Mouse (Mus musculus): ENCODE measurements around the gene Bmf. TPM values are rescaled to one million over a fixed set of nuclear protein-coding genes. Genes with fewer than 3 reads are reported as not detected.

Gene Bmf
- total RNA-seq, 2 experiments from 2014 or later: 12.8 to 16.4 TPM

DNA sequence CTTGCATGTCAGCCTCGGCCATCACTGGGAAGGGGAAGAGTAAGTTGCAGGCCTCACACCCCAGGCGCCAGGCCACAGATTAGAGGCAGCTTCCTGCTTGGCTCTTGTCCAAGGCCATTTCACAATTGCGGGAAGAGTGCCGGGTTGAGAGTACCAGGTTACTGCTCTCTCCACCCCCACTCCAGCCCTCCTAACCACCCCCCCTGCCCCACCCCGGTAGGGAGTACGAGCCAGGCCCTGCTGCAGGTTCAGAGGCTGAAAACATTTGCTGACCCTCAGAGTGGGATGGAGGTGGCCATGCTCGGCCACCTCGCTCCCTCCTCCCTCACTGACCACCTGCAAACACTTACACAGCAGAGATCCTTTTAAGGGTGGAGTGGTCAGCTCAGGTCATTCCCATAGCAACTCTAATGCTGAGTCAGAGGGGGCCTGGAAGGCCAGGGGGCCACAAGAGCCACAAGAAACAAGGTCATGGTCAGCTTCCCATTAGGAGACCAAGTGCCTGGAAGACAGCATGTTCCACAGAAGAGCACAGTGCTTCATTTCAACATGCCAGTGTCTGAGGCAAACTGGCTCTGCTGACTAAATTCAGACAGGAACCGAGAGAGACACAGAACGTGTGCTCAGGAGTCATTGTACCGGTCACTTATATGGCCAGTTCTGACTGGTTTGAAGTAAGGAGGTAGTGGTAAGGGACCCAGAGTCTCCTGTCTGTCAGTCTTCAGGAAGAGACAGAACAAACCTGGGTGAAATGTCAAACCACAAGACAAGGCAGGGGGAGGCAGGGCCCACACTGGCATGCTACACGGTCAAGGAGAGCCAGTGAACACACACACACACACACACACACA lies 59.0 kb downstream of the Bmf start:
- peak; percentile 70 for DNase-seq
- intact Hi-C loops (cut with DNase I; ENCODE audit: low total_unique reads): no loop called here

DNA sequence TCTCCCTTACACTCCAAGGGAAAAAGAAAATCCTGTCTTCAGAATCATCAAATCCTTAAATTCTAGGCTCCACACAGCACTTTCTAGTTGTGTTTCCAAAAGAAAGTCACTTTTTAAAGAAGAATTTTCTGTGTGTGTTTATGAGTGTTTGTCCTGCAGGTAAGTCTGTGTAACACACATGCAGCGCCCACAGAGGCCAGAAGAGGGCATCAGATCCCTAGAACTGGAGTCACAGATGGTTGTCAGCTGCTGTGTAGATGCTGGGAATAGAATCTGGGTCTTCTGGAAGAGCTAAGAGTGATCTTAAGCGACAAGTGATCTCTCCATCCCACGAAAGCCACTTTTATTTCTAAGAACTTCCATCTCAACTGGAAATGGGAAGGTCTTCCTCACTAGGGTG lies 61.7 kb downstream of the Bmf start:
- DNase-seq: no peak
- intact Hi-C loops (cut with DNase I; ENCODE audit: low total_unique reads): loop anchor here (2.0 to 5.0 kb wide), 2 partner anchors 64 to 117 kb away; no protein-coding TSS in a partner anchor

DNA sequence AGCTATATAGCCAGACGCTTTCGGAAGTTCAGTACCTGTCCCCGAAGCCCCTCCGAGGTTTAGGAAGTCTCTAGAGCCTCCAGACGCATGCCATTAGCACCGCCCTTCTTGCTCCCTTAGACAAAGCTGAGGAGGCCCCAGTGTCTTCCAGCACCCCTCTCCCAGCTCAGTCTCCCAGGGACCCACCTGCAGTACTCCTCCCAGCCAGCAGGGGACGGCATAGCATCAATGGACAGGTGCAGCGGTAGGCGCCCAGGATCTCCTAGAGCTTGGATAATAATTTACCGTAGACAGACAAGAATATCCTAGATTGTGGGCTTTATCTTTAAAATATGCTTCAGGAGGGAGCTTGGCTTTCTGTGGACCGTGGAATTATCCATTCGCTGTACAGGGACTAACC lies 62.6 kb downstream of the Bmf start:
- intact Hi-C loops (cut with DNase I; ENCODE audit: low total_unique reads): loop anchor here (2.0 to 5.0 kb wide), 2 partner anchors 65 to 118 kb away; no protein-coding TSS in a partner anchor
- peak; percentile 84 for DNase-seq

DNA sequence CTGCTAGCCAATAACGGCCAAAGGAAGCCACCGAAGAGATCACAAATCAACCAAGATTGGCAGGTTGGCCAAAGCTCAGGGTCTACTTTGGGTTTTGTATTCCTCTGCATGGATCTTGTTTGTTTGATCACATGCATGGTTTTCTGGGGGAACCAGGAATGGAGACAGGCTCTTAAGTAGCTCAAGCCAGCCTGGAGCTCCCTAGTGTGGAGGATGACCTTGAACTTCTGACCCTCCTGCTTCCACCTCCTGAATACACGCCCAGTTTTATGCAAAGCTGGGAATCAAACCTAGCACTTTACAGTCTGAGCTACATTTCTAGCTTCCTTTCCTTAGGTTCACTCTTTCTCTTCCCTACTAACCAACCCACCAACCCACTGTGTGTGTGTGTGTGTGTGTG lies 64.1 kb downstream of the Bmf start:
- DNase-seq: no peak
- intact Hi-C loops (cut with DNase I; ENCODE audit: low total_unique reads): loop anchor here (5.0 kb wide), 1 partner anchor 67 kb away; no protein-coding TSS in a partner anchor

DNA sequence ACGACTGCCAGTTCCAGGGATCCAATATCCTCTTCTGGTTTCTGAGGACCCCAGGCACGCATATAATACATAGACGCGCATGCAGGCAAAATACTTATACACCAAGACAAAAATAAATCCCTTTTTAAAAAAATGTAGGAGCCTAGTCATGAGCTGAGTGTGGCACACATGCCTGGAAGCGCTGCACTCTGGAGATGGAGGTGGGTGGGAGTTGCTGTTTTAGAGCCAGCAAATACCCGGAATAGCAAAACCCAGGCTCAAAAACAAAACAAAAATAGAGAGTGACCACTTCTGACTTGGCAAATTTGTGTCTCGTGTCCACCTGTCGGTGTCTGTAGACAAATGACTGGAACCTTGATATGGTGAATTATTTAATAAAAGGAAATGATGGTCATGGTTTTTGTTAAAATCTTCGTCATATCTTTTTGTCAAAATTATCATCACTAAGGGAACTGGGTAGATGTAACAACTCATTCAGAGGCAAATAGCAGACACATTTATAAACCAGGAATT lies 65.0 kb downstream of the Bmf start:
- DNase-seq: no peak
- intact Hi-C loops (cut with DNase I; ENCODE audit: low total_unique reads): no loop called here

DNA sequence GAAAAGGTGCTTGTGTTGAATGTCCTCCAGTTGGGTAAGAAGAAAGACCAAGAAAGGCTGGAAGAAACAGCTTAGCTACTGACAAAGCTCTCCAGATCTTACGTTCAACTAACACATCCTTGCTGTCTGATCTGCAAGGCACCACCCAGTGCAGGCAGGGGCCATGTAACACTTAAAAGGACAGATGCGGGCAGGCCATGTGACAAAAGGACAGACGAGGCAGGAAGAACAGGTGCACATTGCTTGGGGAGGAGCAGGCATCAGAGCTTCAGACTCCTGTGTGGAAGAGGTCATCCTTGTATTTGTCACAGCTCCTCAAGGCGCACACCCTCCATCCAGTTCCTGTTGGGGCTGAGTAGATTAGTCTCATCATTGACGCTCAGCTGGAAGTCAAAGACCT lies 66.5 kb downstream of the Bmf start:
- no peak for DNase-seq
- intact Hi-C loops (cut with DNase I; ENCODE audit: low total_unique reads): no loop called here

DNA sequence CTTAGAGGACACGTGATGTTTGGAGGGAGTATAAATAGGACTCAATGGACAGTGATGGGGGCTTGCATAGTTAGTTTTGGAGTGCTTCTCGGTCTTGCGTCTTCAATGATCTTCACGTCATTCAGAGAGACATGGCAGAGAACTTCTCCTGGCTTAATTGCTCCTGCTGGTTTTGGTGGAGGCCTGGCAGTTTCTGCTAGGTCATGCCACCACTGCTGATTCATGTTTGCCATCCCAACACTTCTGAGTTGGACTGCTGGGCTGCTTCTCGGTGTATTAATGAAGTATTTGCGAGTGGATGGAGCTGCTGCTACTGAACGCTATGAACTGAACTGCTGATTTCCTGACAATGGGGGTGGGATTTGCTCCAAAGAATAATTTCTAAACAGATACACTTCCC lies 68.6 kb downstream of the Bmf start:
- intact Hi-C loops (cut with DNase I; ENCODE audit: low total_unique reads): no loop called here

DNA sequence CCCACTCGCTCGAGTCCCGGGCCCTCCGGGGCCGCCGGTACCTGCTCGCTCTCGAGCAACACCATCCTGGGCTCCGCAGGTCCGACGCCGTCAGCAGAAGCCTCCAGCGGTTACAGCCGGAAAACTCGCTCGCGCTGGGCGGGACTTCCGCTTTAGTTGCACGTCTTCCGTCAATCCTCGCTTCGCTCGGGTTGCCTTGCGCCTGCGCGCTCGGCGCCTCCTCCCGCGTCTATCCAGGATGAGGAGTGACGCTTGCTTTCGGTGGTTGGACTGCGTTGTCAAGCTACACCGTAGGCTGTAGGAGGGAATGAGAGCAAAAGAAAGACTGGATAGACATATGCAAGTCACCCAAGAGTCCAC lies 70.0 kb downstream of the Bmf start, which contains the start of gene Srp14:
TSS of gene Srp14 (minus strand) at position 162 of the 360 bp plus-strand sequence.
- peak; percentile 94 for DNase-seq
- intact Hi-C loops (cut with DNase I; ENCODE audit: low total_unique reads): no loop called here

More for the DNA sequence above, 68.6 kb downstream of the Bmf start:
- DNase-seq: no peak

DNA sequence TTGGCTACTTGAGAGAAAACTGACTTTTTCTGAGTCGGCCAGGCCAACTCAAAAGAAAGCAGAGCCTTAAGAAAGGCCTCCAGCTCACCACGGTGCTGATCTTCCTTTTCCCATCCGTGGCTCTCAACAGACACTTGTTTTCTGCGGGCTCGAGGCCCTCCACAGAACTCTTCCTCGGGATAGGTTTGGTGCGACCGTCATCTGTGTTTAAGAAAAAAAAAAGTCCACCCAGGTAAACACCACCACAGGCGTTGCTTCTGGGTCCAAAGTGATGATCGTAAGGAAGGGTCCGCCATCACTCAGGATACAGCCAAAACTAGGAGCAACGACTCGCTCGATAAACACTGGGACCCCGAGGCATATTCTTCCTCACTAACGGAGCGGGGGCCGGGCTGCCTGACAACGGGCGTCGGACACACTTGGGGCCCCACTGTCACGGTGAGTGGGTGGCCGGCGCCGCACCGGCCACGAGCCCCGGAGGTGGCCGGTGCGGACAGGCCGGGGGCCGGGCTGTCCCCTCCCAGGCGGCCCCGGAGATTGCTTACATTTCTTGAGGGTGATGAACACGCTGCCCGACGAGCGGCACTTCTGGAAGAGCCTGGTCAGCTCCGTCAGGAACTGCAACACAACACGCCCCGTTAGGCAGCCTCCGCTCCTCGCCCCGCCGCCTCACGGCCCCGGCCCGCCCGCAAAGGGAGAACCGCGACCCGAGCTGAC lies 70.5 kb downstream of the Bmf start:
- intact Hi-C loops (cut with DNase I; ENCODE audit: low total_unique reads): no loop called here
- no peak for DNase-seq

Other genes with a start within 250 kb of the Bmf start
- under 1 TPM; 0.20 to 0.23 TPM for gene Gpr176, start 176.3 kb downstream of the Bmf start, total RNA-seq (2021)
- gene Eif2ak4, start 161.1 kb downstream of the Bmf start, total RNA-seq (2021): 1 to 10 TPM; 4.0 to 6.2 TPM
- 100 to 1,000 TPM; 130 to 138 TPM for gene Srp14, start 70.0 kb downstream of the Bmf start, total RNA-seq (2021)
- gene Bub1b, start 48.5 kb upstream of the Bmf start, total RNA-seq (2021): 1 to 10 TPM; 5.7 to 5.8 TPM
- under 1 TPM; 0.07 to 0.14 TPM for gene Pak6, start 113.6 kb upstream of the Bmf start, total RNA-seq (2021)
- gene Ankrd63, start 154.3 kb upstream of the Bmf start, total RNA-seq (2021): not detected
- under 1 TPM; 0.08 to 0.27 TPM for gene Plcb2, start 178.8 kb upstream of the Bmf start, total RNA-seq (2021)
- 1 to 10 TPM; 5.3 TPM for gene Inafm2, start 196.1 kb upstream of the Bmf start, total RNA-seq (2021)
- gene Ccdc9b, start 213.0 kb upstream of the Bmf start, total RNA-seq (2021): 1 to 10 TPM; 6.8 to 6.9 TPM
- not detected for gene Phgr1, start 223.1 kb upstream of the Bmf start, total RNA-seq (2021)
- under 1 TPM; 0.06 to 0.07 TPM for gene Disp2, start 230.0 kb upstream of the Bmf start, total RNA-seq (2021)